Mouse (Mus musculus): ENCODE results near the gene Mfn2. TPM values are rescaled to one million over a fixed set of nuclear protein-coding genes. Genes with fewer than 3 reads are reported as not detected.

Gene Mfn2
- total RNA-seq, 2 experiments from 2014 or later = 346 to 413 TPM

DNA sequence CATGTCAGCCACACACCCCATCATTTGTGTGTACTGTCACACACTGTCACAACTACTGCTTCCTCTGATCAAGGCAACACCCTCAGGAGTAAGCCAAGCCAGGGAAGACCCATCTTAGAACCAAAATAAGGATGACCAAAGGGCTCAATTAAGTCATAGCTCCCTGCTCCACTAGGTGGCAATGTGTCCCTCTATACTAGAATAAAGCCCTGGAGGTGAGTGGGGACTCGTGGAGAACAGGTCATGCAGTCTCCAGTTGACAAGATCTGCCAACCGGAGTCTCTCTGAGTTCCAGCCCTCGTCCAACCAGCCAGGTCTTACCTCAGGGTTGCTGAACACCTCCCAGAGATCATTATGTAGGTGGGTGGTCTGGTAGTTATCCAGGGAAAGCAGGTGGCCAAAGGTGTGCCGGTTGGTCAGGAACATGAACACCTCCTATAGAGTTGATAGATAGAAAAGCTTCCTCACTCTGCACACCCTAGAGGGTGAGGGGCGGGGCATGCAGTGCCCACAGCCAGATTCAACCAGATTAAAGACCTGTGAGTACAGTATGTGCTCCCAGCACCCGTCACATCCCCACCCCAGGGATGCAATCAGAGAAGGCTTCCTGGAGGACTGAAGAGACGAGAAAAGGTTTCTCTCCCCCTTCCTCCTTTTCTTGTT, 14.1 kb upstream of the Mfn2 start:
- no peak for DNase-seq

DNA sequence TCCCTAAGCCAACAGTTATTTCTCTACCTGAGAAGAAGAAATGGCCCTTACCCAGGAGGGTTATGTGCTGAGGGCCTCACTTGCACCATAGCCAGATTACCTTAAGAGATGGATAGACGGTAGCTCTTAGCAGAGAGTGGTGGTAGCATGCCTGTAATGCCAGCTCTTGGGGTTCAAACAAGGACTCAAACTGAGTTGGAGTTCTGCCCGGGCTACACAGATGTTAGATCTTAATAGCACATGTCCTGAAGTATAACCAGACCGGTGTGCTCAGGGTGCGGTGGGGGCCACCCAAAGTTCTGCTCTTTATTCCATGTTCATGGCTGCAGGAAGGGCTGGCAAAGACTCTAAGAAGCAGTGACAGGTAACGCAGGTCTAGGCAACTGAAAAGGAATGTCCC, 5.0 kb upstream of the Mfn2 start:
- no peak for DNase-seq

GRCm38 (mm10) chr4:147906230-147906629, 1.7 kb upstream of the Mfn2 start:
- peak; percentile 41 for DNase-seq

- DNase-seq = peak; percentile 14
Observed at GRCm38 (mm10) chr4:147905090-147905659, 671 bp upstream of the Mfn2 start.

GRCm38 (mm10) chr4:147903601-147904000, 903 bp downstream of the Mfn2 start:
- DNase-seq = no peak

GRCm38 (mm10) chr4:147902906-147903500, 1.5 kb downstream of the Mfn2 start:
- no peak for DNase-seq

- peak; percentile 48 for DNase-seq
Observed at GRCm38 (mm10) chr4:147900452-147900851, 4.1 kb downstream of the Mfn2 start.

DNA sequence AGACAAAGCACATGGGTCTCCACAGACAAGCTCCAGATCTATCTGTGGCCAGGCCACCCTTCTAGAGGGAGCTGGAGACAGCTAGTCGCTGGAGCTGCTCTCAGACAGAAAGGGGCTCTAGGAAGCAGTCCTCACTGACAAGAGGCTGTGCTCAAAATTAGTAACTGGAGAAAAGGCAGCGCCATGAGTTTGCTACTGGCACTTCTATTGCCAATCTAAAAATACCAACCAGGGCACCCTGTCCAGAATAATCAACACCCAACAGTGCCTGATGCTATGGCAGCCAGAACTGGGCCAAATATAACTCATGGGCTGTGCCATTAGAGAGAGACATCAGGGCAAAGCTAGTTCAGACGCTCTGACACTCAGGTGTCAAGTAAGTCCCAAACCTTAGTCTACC, 7.2 kb downstream of the Mfn2 start:
- DNase-seq = peak; percentile 65

DNA sequence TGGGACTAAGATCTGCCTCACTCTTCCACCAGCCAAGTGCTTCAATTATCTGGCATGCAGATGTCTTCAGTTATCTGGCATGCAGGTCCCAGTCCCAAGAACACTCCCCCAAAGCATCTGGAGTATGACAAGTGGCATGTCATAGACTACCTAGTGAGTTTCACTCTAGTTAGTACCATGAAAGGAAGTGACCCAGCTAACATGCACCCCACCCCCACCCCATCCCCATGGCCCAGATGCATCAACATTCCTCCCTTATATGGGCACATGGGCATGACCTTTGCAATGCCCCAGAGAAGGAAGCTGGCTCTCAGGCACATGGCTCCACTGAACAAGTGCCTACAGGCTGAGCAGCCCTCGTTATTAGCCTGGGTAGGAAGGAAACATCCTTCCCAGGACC, 8.1 kb downstream of the Mfn2 start:
- no peak for DNase-seq

GRCm38 (mm10) chr4:147895815-147896330, 8.6 kb downstream of the Mfn2 start:
- no peak for DNase-seq

GRCm38 (mm10) chr4:147890341-147890740, 14.2 kb downstream of the Mfn2 start:
- DNase-seq = no peak

- no peak for DNase-seq
Observed at GRCm38 (mm10) chr4:147888237-147888636, 16.3 kb downstream of the Mfn2 start.

DNA sequence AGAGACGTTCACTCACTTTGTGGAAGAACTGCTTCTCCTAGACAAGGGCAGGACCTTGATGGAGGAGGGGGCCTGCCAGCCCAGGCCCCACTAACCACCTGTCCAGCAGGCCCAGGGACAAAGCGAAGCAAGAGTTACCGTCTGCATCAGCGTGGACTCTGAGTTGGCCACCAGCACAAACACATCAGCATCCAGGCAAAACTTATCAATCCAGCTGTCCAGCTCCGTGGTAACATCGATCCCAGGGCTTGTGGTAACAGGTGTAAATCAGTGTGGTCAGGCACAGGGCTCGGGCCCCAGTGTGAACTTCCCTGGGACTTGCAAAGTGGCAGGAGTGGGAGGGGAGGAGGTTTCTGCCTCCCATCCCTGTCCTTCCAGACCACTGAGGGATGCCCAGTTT, 17.2 kb downstream of the Mfn2 start:
- DNase-seq = no peak

- no peak for DNase-seq
Observed at GRCm38 (mm10) chr4:147886158-147886557, 18.3 kb downstream of the Mfn2 start.

DNA sequence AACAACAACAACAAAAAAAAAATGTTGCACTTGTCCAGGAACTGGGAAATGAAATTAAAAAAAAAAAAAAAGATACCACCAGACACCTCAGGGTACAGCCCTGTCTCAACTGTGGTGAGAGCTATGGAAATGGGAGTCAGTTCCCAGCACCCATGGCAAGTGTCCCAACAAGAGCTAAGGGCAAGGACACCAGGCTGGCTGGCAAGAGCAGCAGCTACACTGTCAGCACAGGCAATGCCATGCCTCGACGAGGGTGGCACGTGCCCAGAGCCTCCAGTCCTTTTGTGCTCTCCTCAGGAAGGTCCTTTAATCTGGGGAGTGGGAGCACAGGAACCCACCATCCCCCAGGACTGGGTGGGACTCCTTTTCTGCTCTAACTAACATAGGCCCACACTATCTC, 20.4 kb downstream of the Mfn2 start:
- DNase-seq = no peak

DNA sequence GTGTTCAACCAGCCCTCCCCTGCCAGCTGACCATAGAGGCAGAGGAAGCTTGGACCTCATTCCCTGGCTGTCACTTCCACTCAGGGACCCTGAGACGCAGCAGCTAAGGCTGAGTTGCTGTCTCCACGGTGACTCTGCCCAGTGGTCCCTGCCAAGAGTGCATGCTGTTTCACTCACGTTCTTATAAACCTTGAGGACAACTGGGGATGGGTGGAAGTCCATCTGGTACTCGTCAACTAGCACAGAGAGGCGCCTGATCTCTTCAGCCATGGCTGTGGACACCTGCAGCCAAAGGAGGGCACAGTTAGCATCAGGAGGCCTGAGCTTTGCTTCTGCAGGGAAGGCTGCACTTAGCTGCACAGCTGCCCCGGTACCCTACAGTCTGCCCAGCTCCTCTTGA, 21.5 kb downstream of the Mfn2 start:
- no peak for DNase-seq

DNA sequence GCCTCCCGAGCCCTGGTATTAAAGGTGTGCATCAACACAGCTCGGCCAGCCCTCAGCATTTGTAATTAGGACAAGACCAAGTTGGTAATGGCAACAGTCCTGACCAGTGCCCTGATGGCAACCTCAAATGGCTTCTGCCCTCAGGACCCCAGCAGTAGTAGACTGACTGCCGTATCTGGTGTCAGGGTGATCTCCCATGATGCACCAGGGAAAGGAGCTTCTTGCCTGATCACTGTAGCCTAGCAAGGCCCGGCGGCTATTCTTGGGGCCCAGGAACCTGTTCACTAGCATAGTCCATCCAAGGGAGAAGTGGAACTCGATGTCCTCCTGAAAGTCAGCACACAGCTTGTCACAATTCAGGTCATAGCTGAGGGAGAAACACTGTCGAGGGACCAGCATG, 22.7 kb downstream of the Mfn2 start:
- DNase-seq = no peak

DNA sequence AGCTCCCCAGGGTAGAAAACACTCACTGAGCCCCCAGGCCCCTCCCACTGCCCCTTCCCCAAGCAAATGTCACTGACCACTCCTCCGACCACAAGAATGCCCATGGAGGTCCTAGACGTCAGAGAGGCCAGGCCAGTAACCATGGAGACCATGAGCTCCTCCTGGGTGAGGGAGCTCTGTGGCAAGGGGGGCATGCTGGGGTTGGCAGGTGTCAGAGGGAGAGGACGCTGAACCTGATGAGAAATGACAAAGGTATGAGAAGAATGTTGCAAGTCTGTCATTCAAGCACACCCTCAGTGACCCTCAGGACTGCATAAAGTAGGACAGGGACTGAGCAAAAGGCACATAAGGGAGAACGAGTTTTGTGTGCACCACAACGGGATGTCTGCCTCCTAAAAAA, 24.6 kb downstream of the Mfn2 start:
- DNase-seq = no peak

GRCm38 (mm10) chr4:147879456-147879855, 25.0 kb downstream of the Mfn2 start:
- DNase-seq = no peak

DNA sequence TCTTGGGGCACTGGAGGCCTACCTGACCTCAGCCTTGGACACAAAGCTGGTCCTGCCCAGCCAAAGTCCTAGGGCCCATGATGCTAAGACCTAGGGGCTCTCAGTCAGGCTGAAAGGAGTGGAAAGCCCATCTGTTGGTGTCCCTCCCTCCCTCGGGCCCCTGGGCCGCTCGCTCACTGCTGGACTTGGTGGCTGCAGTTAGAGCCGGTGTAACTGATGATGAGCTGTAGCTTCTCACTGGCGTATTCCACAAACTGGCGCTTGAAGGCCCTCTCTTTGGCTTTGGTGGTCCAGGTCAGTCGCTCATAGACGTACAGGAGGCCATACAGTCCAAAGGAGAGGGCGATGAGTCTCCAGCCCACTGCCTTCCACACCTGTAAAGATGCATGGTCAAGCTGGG, 26.0 kb downstream of the Mfn2 start:
- no peak for DNase-seq

GRCm38 (mm10) chr4:147875852-147876575, 28.5 kb downstream of the Mfn2 start:
- no peak for DNase-seq

GRCm38 (mm10) chr4:147869238-147869637, 35.3 kb downstream of the Mfn2 start:
- DNase-seq = no peak

GRCm38 (mm10) chr4:147868450-147869031, 36.0 kb downstream of the Mfn2 start, which contains the start of the genes Miip and Fv1:
Gene Miip (minus strand): TSS chr4:147868816.
Gene Fv1 (plus strand): TSS chr4:147868979.
- peak; percentile 96 for DNase-seq

All from gastrocnemius, postnatal 25 days (tissue).